Mouse (Mus musculus) heart, postnatal 0 days (tissue): ENCODE results near the gene Zscan2.

Experiments used
- CTCF ChIP-seq: IDR thresholded peaks from 2 replicates; pipeline ENCODE4 v1.5.1; 2016; ENCODE audit warnings: antibody characterized with exemption, control low read depth, low read depth
- EP300 ChIP-seq: IDR thresholded peaks from 2 replicates; pipeline ENCODE4 v1.6.1; 2016; ENCODE audit warnings: antibody characterized with exemption, low read depth

- TF ChIP-seq CTCF (no peak), EP300 (no peak)
These were observed 62.4 kb downstream of the Zscan2 start for GRCm38 (mm10) chr7:80923165-80923564.
